Mouse (Mus musculus) hindbrain, embryonic 13.5 days (tissue): ENCODE data around the gene Cd86. TPM values are rescaled to one million over a fixed set of nuclear protein-coding genes. Genes with fewer than 3 reads are reported as not detected.

Experiments used
- ATAC-seq: fragments of 200-750 bp; cut with Nextera tagmentation; 2 replicates; pipeline ENCODE4 v1.8.0; 2017; ENCODE audit warnings: moderate TSS enrichment; ENCODE audit not compliant: low FRiP score
- H3K27ac ChIP-seq: fragments of 300-500 bp; sonication (generic); 2 replicates; pipeline ENCODE4 v1.5.1; 2015; ENCODE audit warnings: inconsistent platforms, mild to moderate bottlenecking, moderate library complexity
- H3K27me3 ChIP-seq: fragments of 300-500 bp; sonication (generic); 2 replicates; pipeline ENCODE4 v1.6.1; 2015; ENCODE audit warnings: mild to moderate bottlenecking, inconsistent platforms
- H3K36me3 ChIP-seq: fragments of 300-500 bp; sonication (generic); 2 replicates; pipeline ENCODE4 v1.6.1; 2015; ENCODE audit warnings: mild to moderate bottlenecking, inconsistent platforms
- H3K4me1 ChIP-seq: fragments of 300-500 bp; sonication (generic); replicated peaks from 2 replicates; pipeline ENCODE4 v1.6.1; 2015; ENCODE audit warnings: inconsistent platforms
- H3K4me2 ChIP-seq: fragments of 300-500 bp; sonication (generic); 2 replicates; pipeline ENCODE4 v1.6.1; 2015; ENCODE audit warnings: inconsistent platforms, mild to moderate bottlenecking, moderate library complexity
- H3K4me3 ChIP-seq: fragments of 300-500 bp; sonication (generic); 2 replicates; pipeline ENCODE4 v1.5.1; 2015; ENCODE audit warnings: mild to moderate bottlenecking, inconsistent platforms
- H3K9ac ChIP-seq: fragments of 300-500 bp; sonication (generic); 2 replicates; pipeline ENCODE4 v1.6.1; 2015; ENCODE audit warnings: mild to moderate bottlenecking, inconsistent platforms
- H3K9me3 ChIP-seq: fragments of 300-500 bp; sonication (generic); 2 replicates; pipeline ENCODE4 v1.6.1; 2016; ENCODE audit warnings: inconsistent platforms
- WGBS: fragments of 180-500 bp; shearing (Covaris S2); methylation state at CpG from one replicate; pipeline ENCODE4 v1.1.7; 2015; 5-methylcytosine and 5-hydroxymethylcytosine counted together
- polyA plus RNA-seq: library from polyadenylated mRNA; unstranded; fragments of >200 nt; fragmentation: Nextera tagmentation; extraction: Ambion mirVana; gene quantifications from 2 replicates; pipeline ENCODE4 v1.2.1, GENCODE M21; 2015

The Cd86 gene
- polyA plus RNA-seq, 1 experiment from 2014 or later, result 2.1 TPM

GRCm38 (mm10) chr16:36571942-36572341 lies 93.9 kb downstream of the Cd86 start:
- ATAC-seq, result no peak
- no peaks in the 10 kb centered on the region for H3K27me3 ChIP-seq
- no peak overlapping the region for H3K4me2 ChIP-seq
- peaks cover 4% of the 10 kb centered on the region; the same call in 1 of the 2 replicates for H3K9me3 ChIP-seq
- H3K27ac ChIP-seq, result no peak overlapping the region
- H3K4me3 ChIP-seq, result no peak overlapping the region
- H3K9ac ChIP-seq, result no peak overlapping the region
- H3K36me3 ChIP-seq, result no peaks in the 10 kb centered on the region
- WGBS, result 85% methylated on average over 8 of the region's 8 CpGs
- H3K4me1 ChIP-seq, result no peaks in the 10 kb centered on the region

DNA sequence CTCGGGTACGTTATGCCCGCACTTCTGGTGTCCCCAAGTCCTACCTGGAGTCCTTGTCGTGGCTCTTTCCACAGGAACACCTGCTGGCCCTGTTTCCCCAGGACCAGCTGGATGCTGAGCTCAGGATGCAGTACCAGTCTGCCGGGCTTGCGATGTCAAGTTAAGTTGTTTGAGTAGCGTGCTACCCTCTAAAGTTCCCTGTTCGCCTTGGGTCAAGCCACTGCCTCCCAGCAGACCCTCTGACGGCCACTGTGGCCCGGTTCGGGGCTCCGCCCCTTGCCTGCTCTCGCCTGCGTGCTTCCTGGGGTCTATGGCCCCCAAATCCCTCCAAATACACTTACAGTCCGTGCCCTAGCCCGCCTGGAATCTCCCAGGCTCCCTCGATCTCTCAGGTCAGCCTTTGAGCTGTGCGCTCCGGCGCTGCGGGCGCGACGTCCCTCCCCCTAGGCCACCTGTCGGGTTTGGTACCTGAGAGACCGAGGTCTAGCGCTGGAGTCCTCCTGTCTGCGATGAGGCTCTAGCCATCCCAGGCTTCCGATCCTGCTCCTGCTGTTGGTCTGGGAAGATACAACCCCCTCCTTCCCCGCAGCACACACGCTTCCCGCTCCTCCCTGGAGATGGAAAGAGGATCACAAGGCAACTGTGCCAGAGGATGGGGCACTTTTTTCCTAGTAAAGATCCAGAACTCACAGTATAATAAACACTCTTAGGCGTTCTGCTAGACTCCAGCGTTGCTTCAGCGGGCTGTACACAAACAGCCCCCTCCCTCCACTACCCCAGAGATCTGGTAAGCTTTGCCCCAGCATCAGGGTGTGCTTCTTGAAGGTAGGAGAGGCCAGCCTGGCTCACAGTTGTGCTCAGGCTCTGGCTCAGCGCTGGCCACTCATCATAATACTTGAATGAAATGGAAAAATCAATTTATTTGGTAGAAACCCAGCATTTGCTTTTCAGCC lies 104.2 kb downstream of the Cd86 start, which contains the start of gene Casr:
Casr (minus strand) TSS at position 756 of the 953 bp plus-strand sequence.
- WGBS, result 3% methylated on average over 36 of the region's 36 CpGs
- peak within 1 kb of the TSS; percentile 46 for H3K4me3 ChIP-seq

DNA sequence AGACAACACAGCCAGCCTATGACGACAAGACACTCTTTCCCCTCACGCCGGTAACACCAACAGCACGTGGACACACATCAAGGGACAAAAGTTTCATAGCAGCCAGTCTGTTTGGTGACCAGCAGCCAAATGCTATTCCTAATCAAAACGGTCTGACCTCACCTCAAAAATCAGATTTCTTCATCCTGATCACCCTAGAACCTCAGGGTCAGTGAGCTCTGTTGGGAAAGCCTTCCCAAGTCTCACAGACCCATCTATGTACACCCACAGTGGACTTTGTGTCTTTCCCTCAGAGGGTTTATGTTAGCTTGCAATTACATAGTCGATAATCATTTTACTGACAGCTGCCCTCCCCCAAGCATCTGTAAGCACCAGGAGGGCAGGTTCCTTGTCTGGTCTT lies 106.3 kb downstream of the Cd86 start:
- ATAC-seq, result no peak
- WGBS, result 87% methylated on average over 6 of the region's 6 CpGs
- H3K36me3 ChIP-seq, result no peaks in the 10 kb centered on the region
- peaks cover 26% of the 10 kb centered on the region for H3K27me3 ChIP-seq
- H3K4me3 ChIP-seq, result no peak overlapping the region
- no peaks in the 10 kb centered on the region for H3K9me3 ChIP-seq
- H3K9ac ChIP-seq, result no peak overlapping the region
- no peak overlapping the region for H3K27ac ChIP-seq
- no peak overlapping the region for H3K4me2 ChIP-seq
- H3K4me1 ChIP-seq, result peaks cover 11% of the 10 kb centered on the region

More for the DNA sequence above, 104.2 kb downstream of the Cd86 start, which contains the start of gene Casr:
- no peaks in the 10 kb centered on the region for H3K36me3 ChIP-seq
- no peak within 1 kb of the TSS for H3K27ac ChIP-seq
- H3K9ac ChIP-seq, result peak within 1 kb of the TSS; percentile 66
- peaks cover 11% of the 10 kb centered on the region for H3K4me1 ChIP-seq
- peaks cover 26% of the 10 kb centered on the region for H3K27me3 ChIP-seq
- peak; percentile 65; the same call in 1 of the 2 replicates for ATAC-seq
- H3K9me3 ChIP-seq, result no peaks in the 10 kb centered on the region
- peak within 1 kb of the TSS; percentile 86 for H3K4me2 ChIP-seq

- H3K4me1 ChIP-seq, result no peaks in the 10 kb centered on the region
- no peak for ATAC-seq
- no peak overlapping the region for H3K4me2 ChIP-seq
- H3K9me3 ChIP-seq, result no peaks in the 10 kb centered on the region
- 81% methylated on average over 10 of the region's 10 CpGs for WGBS
- no peak overlapping the region for H3K4me3 ChIP-seq
- no peaks in the 10 kb centered on the region for H3K36me3 ChIP-seq
- H3K9ac ChIP-seq, result no peak overlapping the region
- no peak overlapping the region for H3K27ac ChIP-seq
- peaks cover 5% of the 10 kb centered on the region; the same call in 1 of the 2 replicates for H3K27me3 ChIP-seq
Measured at GRCm38 (mm10) chr16:36555672-36556165, 110.2 kb downstream of the Cd86 start.

Other genes with a start within 250 kb of the Cd86 start
- gene Stfa3, start 210.7 kb downstream of the Cd86 start, polyA plus RNA-seq, result not detected in 2 replicates
- not detected in 2 replicates for gene Casr, start 103.9 kb downstream of the Cd86 start, polyA plus RNA-seq
- 0.09 and 0.18 TPM in 2 replicates for gene Ildr1, start 27.9 kb upstream of the Cd86 start, polyA plus RNA-seq
- gene Slc15a2, start 118.9 kb upstream of the Cd86 start, polyA plus RNA-seq, result 10.7 and 11.8 TPM in 2 replicates
- gene Iqcb1, start 162.3 kb upstream of the Cd86 start, polyA plus RNA-seq, result 68.8 and 69.8 TPM in 2 replicates
- gene Eaf2, start 208.9 kb upstream of the Cd86 start, polyA plus RNA-seq, result 0.36 and 0.52 TPM in 2 replicates
- gene Golgb1, start 209.1 kb upstream of the Cd86 start, polyA plus RNA-seq, result 93.7 and 95.3 TPM in 2 replicates